Mouse (Mus musculus) erythroid progenitor cell, adult 5-6 weeks (primary cell): ENCODE results near the gene Slc6a4. TPM values are rescaled to one million over a fixed set of nuclear protein-coding genes. Genes with fewer than 3 reads are reported as not detected.
"Not testable (repeated sequence)": the region's sequence is repeated elsewhere in the genome, so short reads cannot be mapped to it uniquely, and the experiment has no call there.

Experiments
- ATAC-seq: replicated peaks from 2 replicates; pipeline ENCODE4 v1.8.0; 2016; ENCODE audit warnings: moderate number of reproducible peaks, mild to moderate bottlenecking, moderate TSS enrichment, inconsistent platforms; ENCODE audit not compliant: poor library complexity, low FRiP score, severe bottlenecking
- total RNA-seq, 2 experiments: library from RNA; stranded (forward) in 1 of 2; stranded (reverse) in 1 of 2; fragments of 150-400 nt in 1 of 2; fragments of 186-747, 209-891 nt in 1 of 2; gene quantifications; 2 replicates each; pipeline versions ENCODE4 v1.2.3 to v1.2.4; 2015 to 2017; ENCODE audit warnings: low replicate concordance in 2 of 2

Gene Slc6a4
- total RNA-seq, 2 experiments from 2014 or later: not detected

DNA sequence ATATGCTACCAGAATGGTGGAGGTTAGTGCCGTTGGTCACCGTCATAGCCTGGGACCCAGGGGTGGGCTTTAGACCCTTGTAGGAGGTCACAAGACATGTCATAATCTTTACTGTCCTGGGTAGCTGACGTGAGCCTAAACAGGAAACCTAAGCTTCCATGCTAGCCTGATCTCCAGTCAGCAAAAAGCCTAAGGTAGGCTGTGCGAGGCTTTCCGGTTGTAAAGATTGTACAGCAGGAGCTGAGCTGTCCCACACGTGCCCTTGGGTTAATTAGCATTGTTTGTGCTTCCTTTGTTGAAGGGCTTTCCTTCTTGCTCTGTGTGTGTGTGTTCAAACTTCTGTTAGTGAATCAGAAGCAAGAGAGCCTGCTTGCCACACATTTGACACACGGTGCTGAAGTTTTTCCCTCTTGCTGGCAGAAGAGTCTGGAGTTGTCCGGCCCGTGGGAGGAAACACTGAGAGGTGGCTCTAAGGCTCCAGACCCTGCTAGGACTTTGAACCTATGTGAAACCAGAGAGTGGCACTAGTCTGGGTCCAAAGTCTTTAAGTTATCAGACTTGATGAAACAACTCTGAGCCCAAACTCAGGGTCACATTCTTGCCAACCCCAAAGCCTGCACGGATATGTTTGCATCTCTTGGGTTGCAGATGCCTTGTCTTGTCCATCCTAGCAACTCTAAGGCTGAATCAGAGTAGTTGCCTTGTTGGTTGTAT, 12.5 kb downstream of the Slc6a4 start:
- no peak for ATAC-seq

DNA sequence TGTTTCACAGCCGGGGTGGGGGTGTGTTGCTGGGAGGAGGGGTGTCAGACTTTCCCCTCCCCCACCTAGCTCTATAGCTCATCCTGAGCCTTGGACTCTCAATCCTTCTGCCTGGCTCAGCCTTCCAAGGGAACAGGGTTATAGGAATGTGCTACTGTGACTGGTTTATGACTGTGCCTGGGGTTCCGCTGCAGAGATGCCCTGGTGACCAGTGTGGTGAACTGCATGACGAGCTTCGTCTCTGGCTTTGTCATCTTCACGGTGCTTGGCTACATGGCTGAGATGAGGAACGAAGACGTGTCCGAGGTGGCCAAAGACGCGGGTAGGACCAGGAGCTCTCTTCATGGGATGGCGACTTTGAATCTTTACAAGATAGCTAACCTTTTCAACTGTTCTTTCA, 19.6 kb downstream of the Slc6a4 start:
- ATAC-seq: no peak

DNA sequence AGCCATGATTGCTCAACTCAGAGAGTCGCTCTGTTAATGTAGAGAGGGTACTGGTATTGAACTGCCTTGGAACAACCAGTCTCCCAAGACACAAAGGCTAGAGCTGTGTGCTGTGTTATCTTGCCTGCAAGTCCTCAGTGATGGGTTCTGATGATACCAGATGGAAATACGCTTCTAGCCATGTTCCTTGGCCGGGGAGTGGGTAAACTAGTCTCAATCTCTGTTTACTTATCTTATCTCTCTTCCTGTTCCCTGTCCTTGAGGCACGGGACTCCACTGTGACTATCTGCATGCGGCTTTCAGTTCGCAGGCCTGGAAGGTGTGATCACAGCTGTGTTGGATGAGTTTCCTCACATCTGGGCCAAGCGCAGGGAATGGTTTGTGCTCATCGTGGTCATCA, 21.1 kb downstream of the Slc6a4 start:
- ATAC-seq: no peak

- no peak for ATAC-seq
These were observed 23.5 kb downstream of the Slc6a4 start for GRCm38 (mm10) chr11:77021749-77022396.

- no peak for ATAC-seq
These were observed 28.2 kb downstream of the Slc6a4 start for GRCm38 (mm10) chr11:77026559-77026958.

DNA sequence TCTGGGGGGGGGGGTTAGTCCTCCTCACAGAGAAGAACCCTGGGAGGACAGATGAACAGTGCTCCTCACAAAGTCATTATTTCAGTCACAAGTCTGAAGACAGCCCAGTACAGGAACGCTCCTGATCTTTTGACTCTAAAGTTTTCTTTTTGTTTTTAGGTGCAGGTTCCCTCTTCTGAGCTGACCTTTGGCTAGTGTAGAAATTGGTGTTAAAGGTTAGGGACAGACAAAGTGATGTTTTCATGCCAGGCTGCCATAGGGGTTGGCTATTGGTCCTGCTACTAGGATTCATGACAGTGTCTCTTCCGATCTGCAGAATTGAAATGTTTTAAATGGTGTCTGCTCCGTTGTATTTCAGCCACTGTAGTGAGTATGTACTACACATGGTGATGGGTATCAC, 29.8 kb downstream of the Slc6a4 start:
- ATAC-seq: no peak

GRCm38 (mm10) chr11:77031151-77031934, 32.9 kb downstream of the Slc6a4 start:
- no peak for ATAC-seq

GRCm38 (mm10) chr11:77041891-77042290, 43.5 kb downstream of the Slc6a4 start:
- ATAC-seq: no peak

DNA sequence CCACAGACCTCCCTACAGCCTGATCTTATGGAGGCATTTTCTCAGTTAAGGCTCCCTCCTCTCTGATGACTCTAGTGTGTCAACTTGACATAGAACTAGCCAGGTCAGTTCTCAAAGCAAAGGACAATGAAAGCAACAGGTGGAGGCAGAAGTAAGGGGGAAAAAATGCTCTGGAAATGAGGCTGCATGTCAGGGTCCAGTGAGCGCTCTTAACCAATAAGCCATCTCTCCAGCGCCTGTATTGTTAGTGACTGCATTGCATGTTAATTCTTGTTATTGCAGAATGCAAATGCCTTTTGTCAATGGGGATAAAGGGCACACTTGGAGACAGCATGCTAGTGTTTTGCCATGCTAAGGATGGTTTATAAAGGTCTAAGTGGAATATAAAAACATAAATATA, 44.4 kb downstream of the Slc6a4 start:
- no peak for ATAC-seq

GRCm38 (mm10) chr11:77061951-77062350, 63.5 kb downstream of the Slc6a4 start:
- no peak for ATAC-seq

- no peak for ATAC-seq
These were observed 65.0 kb downstream of the Slc6a4 start for GRCm38 (mm10) chr11:77063406-77063805.

DNA sequence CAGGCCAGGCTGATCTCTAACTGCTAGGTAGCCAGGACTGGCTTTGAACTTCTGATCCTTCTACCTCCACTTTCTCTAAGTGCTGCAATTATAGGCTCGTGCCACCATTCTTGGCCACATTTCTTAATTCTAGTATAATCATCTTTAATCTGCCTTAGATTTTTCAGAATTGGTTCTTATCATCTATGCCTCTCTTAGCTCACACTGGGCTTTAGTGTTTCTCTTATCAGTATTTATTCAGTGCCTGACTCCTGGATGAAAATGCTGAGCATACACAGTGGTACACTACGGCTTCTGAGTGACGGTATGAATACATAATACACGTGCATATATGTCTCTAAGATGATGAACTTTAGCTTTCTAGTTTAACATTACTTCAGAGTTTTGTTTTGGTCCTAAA, 70.4 kb downstream of the Slc6a4 start:
- ATAC-seq: no peak

DNA sequence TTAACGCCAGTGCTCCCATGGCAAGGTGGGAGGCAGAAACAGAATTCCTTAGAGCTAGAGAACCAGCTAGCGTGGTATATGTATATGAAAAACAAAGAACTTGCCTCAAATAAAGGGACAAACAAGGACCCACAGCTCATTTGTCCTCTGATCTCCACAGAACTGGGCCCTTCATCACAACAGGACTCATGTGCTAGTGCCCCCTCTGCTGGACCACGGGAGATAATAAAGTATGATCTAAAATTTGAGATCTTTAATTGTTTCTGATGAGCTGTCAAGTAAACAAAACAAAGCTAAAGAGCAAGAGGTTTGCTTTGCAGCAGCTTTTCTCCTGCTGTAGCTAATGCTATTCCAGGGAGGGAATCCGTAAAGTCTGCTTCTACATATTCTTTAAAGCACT, 72.3 kb downstream of the Slc6a4 start:
- ATAC-seq: no peak

GRCm38 (mm10) chr11:77077331-77077730, 78.9 kb downstream of the Slc6a4 start:
- ATAC-seq: not testable (repeated sequence)

- ATAC-seq: peak; percentile 56
These were observed 79.4 kb downstream of the Slc6a4 start for GRCm38 (mm10) chr11:77077792-77078191.

DNA sequence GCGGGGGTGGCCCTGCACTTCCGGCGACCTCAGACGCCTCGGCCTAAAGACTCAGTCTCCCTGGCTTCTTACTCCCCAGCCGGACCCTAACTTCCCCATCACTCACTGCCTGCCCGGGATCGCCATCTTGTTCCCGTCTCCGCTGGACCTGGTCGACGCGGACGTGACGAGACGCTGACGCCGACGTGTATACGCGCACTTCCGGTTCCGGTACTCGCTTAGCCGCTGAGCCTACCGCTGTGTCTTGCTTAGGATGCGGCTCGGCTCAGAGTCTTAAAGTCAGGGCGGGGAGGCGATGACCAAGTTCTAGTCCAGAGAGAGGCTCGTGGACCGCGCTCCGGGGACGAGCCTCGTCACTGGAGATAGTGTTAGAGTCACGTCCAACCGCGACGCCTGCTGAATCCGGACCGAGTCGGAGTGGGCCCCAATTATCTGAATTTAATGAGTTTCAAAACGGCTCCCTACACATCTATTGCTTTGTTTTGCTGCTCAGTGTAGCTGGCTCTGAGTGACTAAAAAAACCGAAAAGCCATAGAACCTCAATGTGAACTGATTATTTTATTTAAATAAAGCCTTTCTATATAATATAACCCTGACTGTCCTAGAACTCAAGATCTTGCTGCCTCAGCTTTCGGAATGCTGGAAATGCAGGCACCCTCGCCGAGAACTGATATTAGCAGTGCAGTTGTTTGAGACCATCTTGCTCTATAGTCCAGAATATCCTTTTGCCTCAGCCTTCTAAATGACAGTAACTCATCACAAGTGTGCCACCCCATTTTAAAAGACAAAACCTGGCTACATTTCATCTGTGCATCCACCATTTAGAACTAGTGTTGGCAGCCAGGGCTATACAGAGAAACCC, 80.1 kb downstream of the Slc6a4 start, which contains the start of gene Nsrp1:
TSS of gene Nsrp1 (minus strand) at position 163 of the 862 bp plus-strand sequence.
- ATAC-seq: peak; percentile 100

GRCm38 (mm10) chr11:77079361-77079760, 81.0 kb downstream of the Slc6a4 start:
- ATAC-seq: no peak
